Mouse (Mus musculus) liver, embryonic 16.5 days (tissue): ENCODE measurements at regions not wholly inside any gene's neighbourhood (a gene's known extent, or its start where the extent isn't known, plus 50 kb on each side); places are given as distances from the start of the nearest gene placed in this dataset.
"Not testable (repeated sequence)": the region's sequence is repeated elsewhere in the genome, so short reads cannot be mapped to it uniquely, and the experiment has no call there.

ENCODE experiments used
- ATAC-seq: fragments of 200-750 bp; cut with Nextera tagmentation; 2 replicates; pipeline ENCODE4 v1.8.0; 2017; ENCODE audit warnings: low read depth, mild to moderate bottlenecking, moderate number of reproducible peaks, moderate library complexity
- H3K27ac ChIP-seq: fragments of 300-500 bp; sonication (generic); 2 replicates; pipeline ENCODE4 v1.5.1; 2014; ENCODE audit warnings: mild to moderate bottlenecking, low read length
- H3K27me3 ChIP-seq: fragments of 300-500 bp; sonication (generic); 2 replicates; pipeline ENCODE4 v1.6.1; 2014; ENCODE audit warnings: low read depth, low read length, mixed read lengths; ENCODE audit not compliant: control insufficient read depth, insufficient read depth
- H3K36me3 ChIP-seq: fragments of 300-500 bp; sonication (generic); 2 replicates; pipeline ENCODE4 v1.6.1; 2014; ENCODE audit warnings: mild to moderate bottlenecking; ENCODE audit not compliant: control insufficient read depth, insufficient read depth
- H3K4me1 ChIP-seq: fragments of 300-500 bp; sonication (generic); 2 replicates; pipeline ENCODE4 v1.6.1; 2014; ENCODE audit warnings: low read depth, low read length, mixed read lengths; ENCODE audit not compliant: control insufficient read depth
- H3K4me2 ChIP-seq: fragments of 300-500 bp; sonication (generic); 2 replicates; pipeline ENCODE4 v1.6.1; 2014; ENCODE audit warnings: low read depth, low read length, mixed read lengths
- H3K4me3 ChIP-seq: fragments of 300-500 bp; sonication (generic); 2 replicates; pipeline ENCODE4 v1.5.1; 2014; ENCODE audit warnings: low read depth, mild to moderate bottlenecking, low read length
- H3K9ac ChIP-seq: fragments of 300-500 bp; sonication (generic); 2 replicates; pipeline ENCODE4 v1.6.1; 2014; ENCODE audit warnings: low read depth, low read length
- H3K9me3 ChIP-seq: fragments of 300-500 bp; sonication (generic); replicated peaks from 2 replicates; pipeline ENCODE4 v1.6.1; 2016; ENCODE audit warnings: low read length; ENCODE audit not compliant: control insufficient read depth
- WGBS: fragments of 180-500 bp; shearing (Covaris S2); extraction: QIAGEN DNeasy Blood & Tissue Kit; methylation state at CpG from one replicate; pipeline ENCODE4 v1.1.7; 2014; ENCODE audit not compliant: insufficient replicate concordance; 5-methylcytosine and 5-hydroxymethylcytosine counted together

DNA sequence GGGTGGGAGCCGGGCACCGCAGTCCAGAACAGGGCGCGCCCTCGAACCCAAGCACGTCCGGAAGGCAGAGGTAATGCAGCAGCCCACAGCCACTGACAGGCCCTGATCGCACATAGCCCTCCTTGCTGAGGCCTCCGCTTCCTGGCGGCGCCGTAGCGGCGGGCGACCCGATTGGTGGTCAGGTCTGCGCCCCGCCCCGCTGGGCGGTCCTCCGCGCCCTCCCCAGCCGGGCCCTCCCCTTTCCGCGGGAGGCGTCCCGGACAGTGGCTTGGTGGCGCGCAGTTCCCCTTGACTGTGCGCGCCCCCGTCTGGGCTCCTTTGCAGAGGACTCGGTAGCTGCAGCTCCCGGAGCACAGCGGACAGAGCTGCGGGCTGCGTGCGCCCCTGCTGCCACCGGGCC, 375.5 kb upstream of the Asap2 start:
- 2% methylated on average over 27 of the region's 39 CpGs for WGBS
- H3K9me3 ChIP-seq, H3K27me3 ChIP-seq, ATAC-seq, H3K4me1 ChIP-seq, H3K27ac ChIP-seq, H3K9ac ChIP-seq, H3K4me3 ChIP-seq, H3K36me3 ChIP-seq: not testable (repeated sequence)
- 0 out of 2 replicates have a peak overlapping the region, but pooled peaks have one; percentile 17 for H3K4me2 ChIP-seq
